Mouse (Mus musculus): ENCODE data around the gene Gm20388. TPM values are rescaled to one million over a fixed set of nuclear protein-coding genes. Genes with fewer than 3 reads are reported as not detected.

Gm20388 gene
- total RNA-seq, 1 experiment: 27.0 TPM

- Histone ChIP-seq H3K27ac (ENCODE audit: insufficient read depth, low read depth, low read length, poor library complexity, severe bottlenecking) (no peak overlapping the region), H3K4me1 (ENCODE audit: control insufficient read depth in 2 of 2, insufficient read depth in 2 of 2, low read length in 2 of 2, poor library complexity in 1 of 2) (peaks cover 0 to 17% of the 10 kb centered on the region in 2 experiments; a peak in 2 of 4 replicates)
These were observed 2398.6 kb downstream of the Gm20388 start for GRCm38 (mm10) chr8:122309272-122309671.

GRCm38 (mm10) chr8:122311115-122311514 is 2400.5 kb downstream of the Gm20388 start:
- in situ Hi-C loops (cut with MboI; ENCODE audit: low sequenced_read_pairs in 2 of 2, unreplicated experiment in 2 of 2): no loop called here
- no peak overlapping the region for H3K4me3 ChIP-seq (ENCODE audit: insufficient read depth in 1 of 2, low read depth in 1 of 2, low read length in 2 of 2, poor library complexity in 1 of 2, severe bottlenecking in 1 of 2)
- no peaks in the 10 kb centered on the region for H3K36me3 ChIP-seq (ENCODE audit: control insufficient read depth, insufficient read depth, low read length, poor library complexity, severe bottlenecking)
- no peaks in the 10 kb centered on the region for H3K9me3 ChIP-seq (ENCODE audit: control insufficient read depth, insufficient read depth, low read depth, low read length)
- no peak for DNase-seq (ENCODE audit: low read depth, low spot score)
- no peak overlapping the region for H3K9ac ChIP-seq (ENCODE audit: insufficient read depth, low read depth, low read length, poor library complexity, severe bottlenecking)
- no peak for TF ChIP-seq CHD2 (IDR thresholded peaks at IDR 0.05; ENCODE audit: low read depth, low read length)
- TF ChIP-seq ZC3H11A (IDR thresholded peaks at IDR 0.05; ENCODE audit: borderline replicate concordance, low read depth, low read length): no peak
- TF ChIP-seq HCFC1 (IDR thresholded peaks at IDR 0.05; ENCODE audit: borderline replicate concordance, insufficient read depth, low read length): no peak
- TF ChIP-seq ZNF384 (IDR thresholded peaks at IDR 0.05; ENCODE audit: low read depth, low read length): no peak
- no peak for TF ChIP-seq MAFK (IDR thresholded peaks at IDR 0.05; ENCODE audit: insufficient read depth, low read depth, low read length)
- H3K27ac ChIP-seq (ENCODE audit: insufficient read depth, low read depth, low read length, poor library complexity, severe bottlenecking): no peak overlapping the region
- peaks cover 0 to 23% of the 10 kb centered on the region in 2 experiments; a peak in 2 of 4 replicates for H3K4me1 ChIP-seq (ENCODE audit: control insufficient read depth in 2 of 2, insufficient read depth in 2 of 2, low read length in 2 of 2, poor library complexity in 1 of 2)

More at GRCm38 (mm10) chr8:122309272-122309671, 2398.6 kb downstream of the Gm20388 start:
- H3K9ac ChIP-seq (ENCODE audit: insufficient read depth, low read depth, low read length, poor library complexity, severe bottlenecking): no peak overlapping the region
- no peak overlapping the region for H3K4me3 ChIP-seq (ENCODE audit: insufficient read depth in 1 of 2, low read depth in 1 of 2, low read length in 2 of 2, poor library complexity in 1 of 2, severe bottlenecking in 1 of 2)
- H3K9me3 ChIP-seq (ENCODE audit: control insufficient read depth, insufficient read depth, low read depth, low read length): no peaks in the 10 kb centered on the region
- in situ Hi-C loops (cut with MboI; ENCODE audit: low sequenced_read_pairs in 2 of 2, unreplicated experiment in 2 of 2): no loop called here
- TF ChIP-seq HCFC1 (IDR thresholded peaks at IDR 0.05; ENCODE audit: borderline replicate concordance, insufficient read depth, low read length): no peak
- TF ChIP-seq CHD2 (IDR thresholded peaks at IDR 0.05; ENCODE audit: low read depth, low read length): no peak
- no peak for TF ChIP-seq ZC3H11A (IDR thresholded peaks at IDR 0.05; ENCODE audit: borderline replicate concordance, low read depth, low read length)
- no peak for TF ChIP-seq ZNF384 (IDR thresholded peaks at IDR 0.05; ENCODE audit: low read depth, low read length)
- no peak for TF ChIP-seq MAFK (IDR thresholded peaks at IDR 0.05; ENCODE audit: insufficient read depth, low read depth, low read length)
- no peaks in the 10 kb centered on the region for H3K36me3 ChIP-seq (ENCODE audit: control insufficient read depth, insufficient read depth, low read length, poor library complexity, severe bottlenecking)
- DNase-seq (ENCODE audit: low read depth, low spot score): no peak

DNA sequence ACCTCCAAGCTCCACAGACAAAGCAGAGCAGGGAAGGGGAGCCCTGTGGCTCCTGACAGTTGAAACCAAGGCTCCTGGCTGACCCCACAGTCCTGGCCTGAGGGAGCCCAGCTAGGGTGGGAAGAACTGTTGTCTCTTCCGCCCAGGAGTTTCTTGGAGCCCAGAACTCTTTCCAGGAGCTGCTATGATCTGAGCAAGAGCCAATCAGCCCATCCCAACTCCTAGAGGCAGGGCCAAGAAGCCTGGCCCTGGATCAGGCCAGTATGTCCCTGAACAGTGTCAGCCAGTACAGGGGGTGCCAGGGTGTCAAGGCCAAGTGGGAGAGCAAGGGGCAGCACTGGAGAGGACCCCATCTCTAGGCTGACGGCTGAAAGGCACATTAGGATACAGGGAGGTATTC is 2401.9 kb downstream of the Gm20388 start:
- no peaks in the 10 kb centered on the region for H3K36me3 ChIP-seq (ENCODE audit: control insufficient read depth, insufficient read depth, low read length, poor library complexity, severe bottlenecking)
- no peak overlapping the region for H3K9ac ChIP-seq (ENCODE audit: insufficient read depth, low read depth, low read length, poor library complexity, severe bottlenecking)
- peaks cover 0 to 24% of the 10 kb centered on the region in 2 experiments; a peak in 2 of 4 replicates for H3K4me1 ChIP-seq (ENCODE audit: control insufficient read depth in 2 of 2, insufficient read depth in 2 of 2, low read length in 2 of 2, poor library complexity in 1 of 2)
- DNase-seq (ENCODE audit: low read depth, low spot score): no peak
- in situ Hi-C loops (cut with MboI; ENCODE audit: low sequenced_read_pairs in 2 of 2, unreplicated experiment in 2 of 2): no loop called here
- TF ChIP-seq MAFK (IDR thresholded peaks at IDR 0.05; ENCODE audit: insufficient read depth, low read depth, low read length) (no peak), ZNF384 (IDR thresholded peaks at IDR 0.05; ENCODE audit: low read depth, low read length) (no peak), ZC3H11A (IDR thresholded peaks at IDR 0.05; ENCODE audit: borderline replicate concordance, low read depth, low read length) (no peak), CHD2 (IDR thresholded peaks at IDR 0.05; ENCODE audit: low read depth, low read length) (no peak), HCFC1 (IDR thresholded peaks at IDR 0.05; ENCODE audit: borderline replicate concordance, insufficient read depth, low read length) (no peak)
- H3K9me3 ChIP-seq (ENCODE audit: control insufficient read depth, insufficient read depth, low read depth, low read length): no peaks in the 10 kb centered on the region
- no peak overlapping the region for H3K27ac ChIP-seq (ENCODE audit: insufficient read depth, low read depth, low read length, poor library complexity, severe bottlenecking)
- H3K4me3 ChIP-seq (ENCODE audit: insufficient read depth in 1 of 2, low read depth in 1 of 2, low read length in 2 of 2, poor library complexity in 1 of 2, severe bottlenecking in 1 of 2): no peak overlapping the region

DNA sequence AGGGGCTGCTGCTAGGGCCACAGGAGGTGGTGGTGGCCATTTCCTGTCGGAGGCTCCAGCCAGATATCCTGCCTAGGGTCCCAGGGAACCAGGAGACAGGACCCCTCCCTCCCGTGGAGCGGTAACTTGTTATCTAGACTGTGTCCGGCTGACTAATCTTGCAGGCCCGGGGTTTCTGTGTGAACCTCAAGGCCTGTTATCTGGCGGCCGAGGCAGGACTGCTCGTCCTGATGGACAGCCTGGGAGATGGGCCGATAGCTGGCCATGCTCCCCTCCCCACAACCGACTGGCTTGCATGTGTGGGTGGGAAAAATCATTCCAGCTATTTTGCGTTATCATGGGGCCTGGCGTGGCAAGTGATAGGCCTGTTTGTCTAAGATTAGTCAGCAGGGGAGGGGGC is 2402.7 kb downstream of the Gm20388 start:
- no peak for DNase-seq (ENCODE audit: low read depth, low spot score)
- Histone ChIP-seq H3K27ac (ENCODE audit: insufficient read depth, low read depth, low read length, poor library complexity, severe bottlenecking) (no peak overlapping the region), H3K9me3 (ENCODE audit: control insufficient read depth, insufficient read depth, low read depth, low read length) (no peaks in the 10 kb centered on the region), H3K4me1 (ENCODE audit: control insufficient read depth in 2 of 2, insufficient read depth in 2 of 2, low read length in 2 of 2, poor library complexity in 1 of 2) (peaks cover 0 to 31% of the 10 kb centered on the region in 2 experiments; a peak in 2 of 4 replicates), H3K4me3 (ENCODE audit: insufficient read depth in 1 of 2, low read depth in 1 of 2, low read length in 2 of 2, poor library complexity in 1 of 2, severe bottlenecking in 1 of 2) (no peak overlapping the region), H3K9ac (ENCODE audit: insufficient read depth, low read depth, low read length, poor library complexity, severe bottlenecking) (no peak overlapping the region), H3K36me3 (ENCODE audit: control insufficient read depth, insufficient read depth, low read length, poor library complexity, severe bottlenecking) (no peaks in the 10 kb centered on the region)
- TF ChIP-seq HCFC1 (IDR thresholded peaks at IDR 0.05; ENCODE audit: borderline replicate concordance, insufficient read depth, low read length) (no peak), ZNF384 (IDR thresholded peaks at IDR 0.05; ENCODE audit: low read depth, low read length) (no peak), MAFK (IDR thresholded peaks at IDR 0.05; ENCODE audit: insufficient read depth, low read depth, low read length) (no peak), CHD2 (IDR thresholded peaks at IDR 0.05; ENCODE audit: low read depth, low read length) (no peak), ZC3H11A (IDR thresholded peaks at IDR 0.05; ENCODE audit: borderline replicate concordance, low read depth, low read length) (no peak)
- in situ Hi-C loops (cut with MboI; ENCODE audit: low sequenced_read_pairs in 2 of 2, unreplicated experiment in 2 of 2): no loop called here
